Mouse (Mus musculus) kidney, postnatal 14 days (tissue): Measurements from ENCODE around the gene Gm17657.

ENCODE experiments used
- DNase-seq: peaks from one replicate; pipeline ENCODE4 v3.0.0; 2022; ENCODE audit warnings: mixed read lengths

Gene Gm17657

GRCm38 (mm10) chr17:29549543-29550428, at the start of gene Gm17657, which contains the start of gene Tbc1d22b:
Gm17657 (minus strand) TSS chr17:29549638.
Tbc1d22b (plus strand) TSS chr17:29549785.
- peak; percentile 98 for DNase-seq

DNA sequence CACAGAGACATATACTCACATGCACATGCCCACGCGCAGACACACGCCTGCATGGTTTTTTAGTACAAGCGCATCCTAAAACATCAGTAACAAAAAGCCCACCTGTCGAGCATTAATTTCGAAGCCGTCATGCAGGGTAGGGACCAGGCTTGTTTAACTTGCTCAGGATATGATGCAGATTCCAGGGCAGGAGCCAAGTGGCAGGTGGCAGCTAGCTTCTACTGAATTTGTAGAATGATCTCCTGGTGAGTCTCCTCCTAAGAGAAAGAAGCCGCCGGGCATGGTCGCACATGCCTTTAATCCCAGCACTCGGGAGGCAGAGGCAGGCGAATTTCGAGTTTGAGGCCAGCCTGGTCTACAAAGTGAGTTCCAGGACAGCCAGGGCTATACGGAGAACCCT, 49.6 kb upstream of the Gm17657 start:
- DNase-seq, result no peak

- no peak for DNase-seq
These were observed 47.3 kb upstream of the Gm17657 start for GRCm38 (mm10) chr17:29596771-29597132.

DNA sequence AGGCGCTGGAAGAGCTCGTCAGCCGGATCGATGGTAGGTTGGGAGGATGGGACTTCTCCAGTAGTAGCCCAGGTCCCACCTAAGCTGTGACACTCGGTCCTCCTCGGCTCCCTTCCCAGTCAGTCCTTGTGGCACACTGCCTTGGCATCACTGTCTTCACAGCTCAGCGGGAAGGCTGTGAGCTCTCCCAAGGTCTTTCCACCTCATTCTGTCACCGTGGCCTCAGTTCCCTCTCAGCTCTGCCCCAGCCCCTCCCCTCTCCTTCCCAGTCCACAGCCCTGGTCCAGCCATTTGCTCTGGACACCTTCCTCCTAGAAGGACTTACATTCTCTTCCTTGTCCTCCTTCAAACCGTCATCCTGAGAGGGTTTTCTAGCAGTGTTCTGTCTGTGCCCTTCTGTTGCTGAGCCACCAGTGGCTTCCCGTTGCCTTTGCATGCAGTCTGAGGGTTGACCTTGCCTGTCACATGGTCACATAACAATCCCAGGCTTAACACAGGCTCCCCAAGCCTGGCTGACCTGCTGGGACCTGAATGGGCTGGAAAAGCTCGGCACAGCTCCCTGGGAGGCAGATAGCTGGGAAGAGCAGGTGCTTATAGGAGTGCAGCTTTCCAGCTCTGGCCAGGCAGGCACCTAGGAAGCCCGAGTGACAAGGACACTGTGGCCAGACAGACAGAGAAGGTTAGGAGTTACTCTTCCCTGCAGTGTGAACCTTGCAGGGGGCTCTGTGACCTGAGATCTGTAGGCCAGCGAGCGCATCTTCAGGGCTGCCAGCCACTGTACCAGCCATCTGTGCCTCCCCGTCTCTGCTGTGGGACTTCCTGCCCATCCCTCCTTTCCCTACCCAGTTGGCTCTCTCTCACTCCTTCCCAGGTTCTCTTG, 46.7 kb upstream of the Gm17657 start:
- DNase-seq, result no peak

- DNase-seq, result no peak
These were observed 39.9 kb upstream of the Gm17657 start for GRCm38 (mm10) chr17:29589221-29589898.

DNA sequence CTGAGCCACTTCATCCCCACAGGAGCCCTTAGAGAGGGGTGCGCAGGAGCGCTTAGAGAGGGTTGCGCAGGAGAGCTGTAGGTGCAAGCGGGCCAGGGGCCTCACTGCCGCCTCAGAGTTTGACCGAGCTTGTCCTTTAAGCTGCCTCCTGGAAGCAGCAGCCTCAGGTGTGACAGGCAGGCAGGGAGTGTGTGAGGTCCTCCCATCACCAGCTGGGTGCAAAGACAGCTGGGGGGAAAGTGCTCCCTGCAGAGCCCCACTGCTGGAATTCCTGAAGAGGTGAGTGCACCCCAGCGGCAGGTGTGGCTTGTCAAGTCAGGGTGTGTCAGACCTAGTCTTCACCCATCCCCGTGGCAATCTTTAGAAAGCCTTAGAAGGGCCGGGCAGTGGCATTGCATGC, 37.5 kb upstream of the Gm17657 start:
- no peak for DNase-seq

DNA sequence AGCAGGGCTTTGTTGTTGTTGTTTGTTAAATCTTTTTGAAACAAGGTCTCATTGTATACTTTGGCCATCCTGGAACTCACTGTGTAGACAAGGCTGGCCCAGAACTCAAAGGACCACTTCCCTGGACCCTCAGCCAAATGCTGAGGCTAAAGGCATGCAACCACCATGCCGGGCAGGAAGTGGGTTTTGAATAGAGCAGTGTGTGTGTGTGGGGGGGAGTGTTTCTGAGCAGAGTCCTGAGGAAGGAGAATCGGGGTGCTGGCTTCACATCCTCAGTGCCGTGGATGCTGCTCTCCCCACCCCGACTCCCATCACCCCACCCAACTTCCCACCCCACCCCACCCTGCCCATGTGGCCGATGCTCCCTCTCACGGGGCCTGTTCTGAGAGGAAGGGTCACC, 36.0 kb upstream of the Gm17657 start:
- no peak for DNase-seq

DNA sequence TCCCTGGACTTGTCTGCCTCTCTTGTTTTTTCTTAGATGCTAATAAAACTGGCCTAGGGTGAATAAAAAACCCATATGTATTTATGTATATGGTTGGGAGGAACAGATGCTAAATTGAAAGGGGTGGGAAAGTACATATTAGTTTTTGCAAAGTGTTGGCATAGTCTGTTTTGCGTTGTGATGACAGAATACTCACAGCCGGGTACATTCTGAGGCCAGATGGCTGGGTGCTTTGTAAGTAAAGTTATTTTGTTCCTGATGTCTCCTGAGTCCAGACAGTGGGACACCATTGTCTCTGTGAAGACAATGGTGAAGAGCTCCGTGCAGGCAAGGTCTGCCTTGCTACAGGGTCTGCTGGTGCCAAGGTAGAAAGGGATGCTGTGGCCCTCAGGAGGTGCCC, 35.3 kb upstream of the Gm17657 start:
- no peak for DNase-seq

- DNase-seq, result no peak
These were observed 34.9 kb upstream of the Gm17657 start for GRCm38 (mm10) chr17:29584306-29584705.

- DNase-seq, result no peak
These were observed 34.1 kb upstream of the Gm17657 start for GRCm38 (mm10) chr17:29583569-29583968.

- peak; percentile 30 for DNase-seq
These were observed 30.2 kb upstream of the Gm17657 start for GRCm38 (mm10) chr17:29579579-29580126.

DNA sequence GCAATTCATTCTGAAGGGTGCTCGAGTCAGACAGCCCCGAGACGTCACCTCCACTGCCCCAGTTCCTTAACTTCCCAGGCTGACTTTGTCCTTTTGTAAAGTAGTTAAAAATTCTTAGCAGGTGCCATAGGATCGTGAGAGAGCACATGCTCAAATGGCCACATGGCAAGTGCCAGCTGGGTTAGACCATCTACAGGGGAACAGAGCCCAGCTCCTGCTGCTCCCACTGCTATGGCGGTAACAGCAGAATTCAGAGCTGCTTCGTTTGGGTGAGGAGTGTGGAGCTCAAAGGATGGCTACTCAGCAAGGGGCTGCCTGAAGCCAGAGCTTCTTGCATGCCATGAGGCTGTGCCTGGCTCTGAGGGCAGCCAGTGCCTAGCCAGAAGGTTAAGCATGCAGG, 20.4 kb upstream of the Gm17657 start:
- no peak for DNase-seq

DNA sequence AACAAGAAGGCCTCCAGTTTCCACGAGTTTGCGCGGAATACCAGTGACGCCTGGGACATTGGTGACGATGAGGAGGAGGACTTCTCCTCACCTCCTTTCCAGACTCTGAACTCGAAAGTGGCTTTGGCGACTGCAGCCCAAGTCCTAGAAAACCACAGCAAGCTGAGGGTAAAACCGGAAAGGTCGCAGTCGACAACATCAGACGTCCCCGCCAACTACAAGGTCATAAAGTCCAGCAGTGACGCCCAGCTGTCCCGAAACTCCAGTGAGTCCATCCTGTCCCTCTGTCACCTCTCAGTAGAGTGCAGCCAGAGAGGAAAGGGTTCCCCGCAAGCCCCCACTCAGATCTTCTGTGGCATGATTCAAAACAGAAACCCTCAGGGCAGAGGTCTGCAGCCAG, 19.0 kb upstream of the Gm17657 start:
- peak; percentile 22 for DNase-seq

DNA sequence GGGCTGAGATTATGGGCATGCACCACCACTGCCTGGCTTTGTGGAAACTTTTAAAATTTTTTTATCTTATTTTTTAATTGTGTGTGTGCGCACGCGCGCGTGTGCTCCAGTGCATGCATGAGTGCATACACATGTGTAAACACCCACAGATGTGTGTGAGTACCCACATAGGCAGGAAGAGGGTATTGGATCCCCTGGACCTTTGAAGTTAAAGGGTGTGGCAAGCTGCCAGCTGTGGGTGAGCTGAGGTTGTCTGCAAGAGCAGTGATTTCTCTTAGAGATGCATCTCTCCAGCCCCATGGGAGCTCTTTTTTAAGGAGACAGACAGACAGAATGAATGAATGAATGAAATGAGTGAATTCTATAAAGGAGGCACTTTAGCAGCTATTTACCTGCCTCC, 16.1 kb upstream of the Gm17657 start:
- no peak for DNase-seq

GRCm38 (mm10) chr17:29558476-29558875, 9.0 kb upstream of the Gm17657 start:
- DNase-seq, result peak; percentile 47

DNA sequence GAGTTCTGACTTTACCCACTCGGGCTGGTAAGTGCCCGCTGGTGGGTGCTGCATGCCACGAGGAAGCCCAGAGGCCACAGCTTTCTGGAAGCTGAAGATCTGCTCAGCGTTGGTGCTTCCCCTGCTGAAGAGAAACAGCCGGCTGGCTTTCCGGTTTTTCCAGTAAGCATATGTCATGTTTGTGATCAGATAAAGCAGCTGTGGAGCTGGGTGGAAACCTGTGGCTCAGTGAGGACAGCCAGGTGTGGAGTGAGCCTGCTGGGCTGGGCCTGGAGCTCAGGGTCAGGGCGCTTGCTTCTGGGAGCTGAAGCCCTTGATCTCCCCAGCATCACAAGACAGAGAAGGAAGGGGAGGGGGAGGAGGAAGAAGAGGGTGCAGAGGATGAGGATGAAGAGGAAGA, 7.5 kb upstream of the Gm17657 start:
- DNase-seq, result no peak

DNA sequence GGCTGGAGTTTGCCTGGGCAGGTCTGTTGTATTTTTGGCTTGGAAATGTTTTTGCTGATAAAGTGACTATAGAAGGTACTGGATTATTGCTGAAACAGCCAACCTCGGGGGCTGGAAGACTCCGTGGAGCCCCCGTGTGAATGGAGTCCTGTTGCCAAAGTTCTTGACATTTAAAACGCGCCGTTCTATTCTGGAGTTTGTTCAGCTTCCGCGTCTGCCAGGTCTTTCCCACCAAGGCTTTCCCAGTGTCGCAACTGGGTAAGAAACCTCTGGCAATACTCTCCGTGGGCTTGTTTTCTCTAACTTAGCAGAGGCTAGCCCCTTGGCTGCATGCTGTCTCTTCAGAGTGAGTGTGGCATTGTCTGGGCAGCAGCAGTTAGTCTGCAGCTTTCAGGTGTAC, 7.0 kb upstream of the Gm17657 start:
- DNase-seq, result no peak

DNA sequence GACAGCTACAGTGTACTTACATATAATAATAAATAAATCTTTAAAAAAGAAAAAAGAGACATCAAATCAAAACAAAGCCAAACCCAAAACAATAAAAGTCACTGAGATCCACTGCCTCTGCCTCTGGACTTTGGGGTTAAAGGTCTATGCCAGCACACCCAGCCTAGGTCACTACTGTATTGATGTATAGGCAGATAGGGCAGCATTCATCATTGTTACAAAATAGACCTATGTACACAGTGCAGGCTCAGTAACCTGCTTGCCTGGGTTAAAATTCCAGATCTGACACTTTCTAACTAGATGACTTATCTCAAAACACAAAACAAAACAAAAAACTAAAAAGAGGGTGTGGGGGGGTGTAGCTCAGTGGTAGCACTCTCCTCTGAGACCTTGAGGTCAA, 4.7 kb upstream of the Gm17657 start:
- no peak for DNase-seq

GRCm38 (mm10) chr17:29552162-29552732, 2.8 kb upstream of the Gm17657 start, which contains the start of gene Tmem217:
Tmem217 (minus strand) TSS chr17:29552385.
- no peak for DNase-seq

- no peak for DNase-seq
These were observed 1.6 kb upstream of the Gm17657 start for GRCm38 (mm10) chr17:29551019-29551418.

DNA sequence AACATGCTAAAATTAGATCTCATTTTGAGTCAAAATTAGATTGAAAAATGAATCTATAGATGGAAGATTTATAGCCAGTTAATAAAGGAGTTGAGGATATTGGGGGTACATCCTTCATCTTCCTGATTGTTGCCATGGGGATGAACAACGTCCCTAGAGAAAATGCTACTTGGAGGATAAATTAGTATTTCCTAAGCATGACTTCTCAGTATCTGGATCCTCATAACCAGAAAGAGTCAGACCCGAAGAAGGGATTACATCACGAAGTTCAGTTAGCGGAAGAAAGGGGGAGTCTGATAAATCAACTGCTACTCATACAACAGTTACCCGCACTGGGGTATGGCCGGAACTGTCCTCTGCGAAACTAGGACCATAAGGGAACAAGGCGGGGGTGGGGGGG, 444 bp downstream of the Gm17657 start:
- no peak for DNase-seq

- DNase-seq, result no peak
These were observed 944 bp downstream of the Gm17657 start for GRCm38 (mm10) chr17:29548494-29548893.
